Mouse (Mus musculus) liver, adult 2 months (tissue): ENCODE data around the gene Gpd2. TPM values are rescaled to one million over a fixed set of nuclear protein-coding genes. Genes with fewer than 3 reads are reported as not detected.

Source experiments
- DNase-seq: peaks from one replicate; pipeline ENCODE4 v3.0.0-alpha.2; 2011; ENCODE audit warnings: low read depth, low spot score; ENCODE audit errors: extremely low read depth
- H3K27ac ChIP-seq: fragments of 200-500 bp; replicated peaks from 2 replicates; pipeline ENCODE4 v1.5.1; 2012; ENCODE audit warnings: low read depth, mild to moderate bottlenecking, control low read depth, inconsistent platforms, low read length; ENCODE audit not compliant: insufficient read depth
- H3K27me3 ChIP-seq: fragments of 200-500 bp; 2 replicates; pipeline ENCODE4 v1.6.1; 2012; ENCODE audit warnings: mild to moderate bottlenecking, moderate library complexity, low read length, inconsistent platforms; ENCODE audit not compliant: control insufficient read depth, insufficient read depth
- H3K36me3 ChIP-seq: fragments of 200-500 bp; 2 replicates; pipeline ENCODE4 v1.6.1; 2012; ENCODE audit warnings: low read length, inconsistent platforms; ENCODE audit not compliant: control insufficient read depth, insufficient read depth
- H3K4me1 ChIP-seq: fragments of 200-500 bp; 2 replicates; pipeline ENCODE4 v1.6.1; 2011; ENCODE audit warnings: low read length; ENCODE audit not compliant: control insufficient read depth, insufficient read depth
- H3K4me3 ChIP-seq: fragments of 200-500 bp; 2 replicates; pipeline ENCODE4 v1.5.1; 2011; ENCODE audit warnings: low read depth, mild to moderate bottlenecking, control low read depth, low read length, moderate library complexity; ENCODE audit not compliant: insufficient read depth
- H3K79me2 ChIP-seq: fragments of 200-500 bp; 2 replicates; pipeline ENCODE4 v1.6.1; 2012; ENCODE audit warnings: inconsistent platforms, mild to moderate bottlenecking, low read length, moderate library complexity; ENCODE audit not compliant: control insufficient read depth, insufficient read depth
- H3K9ac ChIP-seq: fragments of 200-500 bp; 2 replicates; pipeline ENCODE4 v1.6.1; 2012; ENCODE audit warnings: low read depth, mild to moderate bottlenecking, control low read depth, inconsistent platforms, low read length
- CTCF ChIP-seq: fragments of 200-500 bp; IDR thresholded peaks from 2 replicates; pipeline ENCODE4 v1.5.1; 2011; ENCODE audit warnings: low read depth, low read length, control low read depth
- POLR2A ChIP-seq: fragments of 200-500 bp; IDR thresholded peaks from 2 replicates; pipeline ENCODE4 v1.6.1; 2011; ENCODE audit warnings: low read length, control low read depth; ENCODE audit not compliant: insufficient read depth; ENCODE audit errors: extremely low read depth
- WGBS: fragments of 180-500 bp; shearing (Covaris S2); methylation state at CpG from one replicate; pipeline ENCODE4 v1.1.7; 2018; 5-methylcytosine and 5-hydroxymethylcytosine counted together
- polyA plus RNA-seq: library from polyadenylated mRNA; depleted of rRNA; stranded (reverse); fragments of >200 nt; gene quantifications from 2 replicates; pipeline ENCODE4 v1.2.3, GENCODE M21; 2012
- total RNA-seq: library from RNA; depleted of rRNA; stranded (reverse); fragments of >200 nt; gene quantifications from 2 replicates; pipeline ENCODE4 v1.2.3, GENCODE M21; 2014

The Gpd2 gene
- total and polyA plus RNA-seq, 2 experiments: 7.1 to 12.3 TPM

DNA sequence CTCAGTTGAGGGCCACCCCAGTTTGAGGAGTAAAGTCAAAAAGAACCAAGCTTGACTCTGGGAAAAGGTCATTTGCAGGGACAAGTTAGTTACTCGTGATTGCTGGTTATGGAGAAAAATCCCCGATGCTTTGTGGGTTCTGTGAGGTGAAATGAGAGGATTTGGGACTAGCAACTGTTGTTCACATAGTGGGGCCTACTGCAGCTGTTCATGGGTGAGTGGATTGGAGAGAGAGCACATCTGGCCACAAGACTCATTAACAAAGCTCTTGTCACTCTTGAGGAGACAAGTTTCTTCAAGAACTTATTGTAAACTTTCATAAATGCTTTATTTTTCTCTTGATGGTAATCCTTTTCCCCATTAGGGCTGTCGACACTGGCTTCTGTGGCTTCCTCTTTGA lies 117.4 kb downstream of the Gpd2 start:
- WGBS: 83% methylated on average over 3 of the region's 3 CpGs
- no peak for DNase-seq
- Histone ChIP-seq H3K27me3 (no peaks in the 10 kb centered on the region), H3K79me2 (no peaks in the 10 kb centered on the region), H3K4me3 (no peak overlapping the region), H3K27ac (no peak overlapping the region), H3K9ac (no peak overlapping the region), H3K4me1 (no peaks in the 10 kb centered on the region), H3K36me3 (peaks cover 31% of the 10 kb centered on the region)
- TF ChIP-seq POLR2A (no peak), CTCF (no peak)

GRCm38 (mm10) chr2:57356222-57356822 lies 118.9 kb downstream of the Gpd2 start:
- no peak for DNase-seq
- no peaks in the 10 kb centered on the region for H3K27me3 ChIP-seq
- 94% methylated on average over 12 of the region's 12 CpGs for WGBS
- H3K9ac ChIP-seq: no peak overlapping the region
- no peak overlapping the region for H3K4me3 ChIP-seq
- TF ChIP-seq CTCF: no peak
- no peak for TF ChIP-seq POLR2A
- H3K79me2 ChIP-seq: no peaks in the 10 kb centered on the region
- no peaks in the 10 kb centered on the region for H3K4me1 ChIP-seq
- no peak overlapping the region for H3K27ac ChIP-seq
- H3K36me3 ChIP-seq: peaks cover 35% of the 10 kb centered on the region

- Histone ChIP-seq H3K4me3 (no peak overlapping the region), H3K27me3 (no peaks in the 10 kb centered on the region), H3K4me1 (no peaks in the 10 kb centered on the region), H3K36me3 (peaks cover 52% of the 10 kb centered on the region), H3K79me2 (no peaks in the 10 kb centered on the region), H3K27ac (no peak overlapping the region), H3K9ac (no peak overlapping the region)
- TF ChIP-seq POLR2A: no peak
- peak; percentile 53 for TF ChIP-seq CTCF
- no peak for DNase-seq
- 87% methylated on average over 3 of the region's 3 CpGs for WGBS
Measured at GRCm38 (mm10) chr2:57362503-57362902, 125.1 kb downstream of the Gpd2 start.

DNA sequence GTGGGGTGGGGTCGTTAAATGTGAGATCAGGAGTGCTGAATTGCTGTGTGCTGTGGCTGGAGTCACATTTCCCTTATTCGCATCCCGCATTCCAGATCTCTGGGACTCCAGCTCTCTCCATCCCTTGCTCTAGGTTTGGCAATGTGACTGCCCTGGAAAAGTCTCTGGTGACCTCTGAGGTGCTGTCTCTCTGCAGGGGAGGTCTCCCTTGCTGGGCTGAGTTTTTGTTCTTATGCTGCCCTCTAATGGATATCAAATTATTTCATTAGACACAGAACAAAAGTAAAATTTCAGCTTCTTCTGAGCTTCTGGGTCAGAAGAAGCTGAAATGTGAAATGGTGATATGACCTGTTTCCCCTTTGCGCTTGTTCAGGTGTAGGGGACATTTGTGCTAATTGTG lies 137.2 kb downstream of the Gpd2 start:
- 72% methylated on average over 4 of the region's 4 CpGs for WGBS
- Histone ChIP-seq H3K9ac (no peak overlapping the region), H3K4me1 (no peaks in the 10 kb centered on the region), H3K27me3 (no peaks in the 10 kb centered on the region), H3K4me3 (no peak overlapping the region), H3K79me2 (no peaks in the 10 kb centered on the region), H3K27ac (no peak overlapping the region), H3K36me3 (peaks cover 10% of the 10 kb centered on the region; the same call in 1 of the 2 replicates)
- TF ChIP-seq POLR2A (no peak), CTCF (no peak)
- no peak for DNase-seq

- Histone ChIP-seq H3K4me1 (no peaks in the 10 kb centered on the region), H3K9ac (no peak overlapping the region), H3K4me3 (no peak overlapping the region), H3K36me3 (peaks cover 6% of the 10 kb centered on the region; the same call in 1 of the 2 replicates), H3K27me3 (no peaks in the 10 kb centered on the region), H3K79me2 (no peaks in the 10 kb centered on the region), H3K27ac (no peak overlapping the region)
- DNase-seq: no peak
- 96% methylated on average over 7 of the region's 7 CpGs for WGBS
- TF ChIP-seq POLR2A (no peak), CTCF (no peak)
Measured at GRCm38 (mm10) chr2:57375138-57375837, 137.9 kb downstream of the Gpd2 start.
